Mouse (Mus musculus) spleen, adult 2 months (tissue): ENCODE results near the gene B3gat1. TPM values are rescaled to one million over a fixed set of nuclear protein-coding genes. Genes with fewer than 3 reads are reported as not detected.

Source experiments
- DNase-seq, 2 experiments: peaks; one replicate each; pipeline versions ENCODE4 v3.0.0 to v3.0.0-alpha.2; 2012 to 2021; ENCODE audit warnings: low spot score in 2 of 2, low read depth in 1 of 2
- H3K27ac ChIP-seq: fragments of 200-500 bp; 2 replicates; pipeline ENCODE4 v1.5.1; 2012; ENCODE audit warnings: low read length, inconsistent platforms; ENCODE audit not compliant: insufficient read depth
- H3K27me3 ChIP-seq: fragments of 200-500 bp; 2 replicates; pipeline ENCODE4 v1.6.1; 2012; ENCODE audit warnings: mild to moderate bottlenecking, moderate library complexity, low read length, inconsistent platforms; ENCODE audit not compliant: control insufficient read depth, insufficient read depth
- H3K36me3 ChIP-seq: fragments of 200-500 bp; 2 replicates; pipeline ENCODE4 v1.6.1; 2012; ENCODE audit warnings: mild to moderate bottlenecking, low read length, inconsistent platforms; ENCODE audit not compliant: control insufficient read depth, insufficient read depth
- H3K4me1 ChIP-seq: fragments of 200-500 bp; 2 replicates; pipeline ENCODE4 v1.6.1; 2011; ENCODE audit warnings: inconsistent platforms; ENCODE audit not compliant: control insufficient read depth, insufficient read depth, insufficient read length
- H3K4me3 ChIP-seq: fragments of 200-500 bp; 2 replicates; pipeline ENCODE4 v1.5.1; 2011; ENCODE audit warnings: mild to moderate bottlenecking, inconsistent platforms; ENCODE audit not compliant: insufficient read depth, insufficient read length; ENCODE audit errors: extremely low read depth
- CTCF ChIP-seq: fragments of 200-500 bp; IDR thresholded peaks from 2 replicates; pipeline ENCODE4 v1.5.1; 2011; ENCODE audit warnings: mild to moderate bottlenecking, inconsistent platforms; ENCODE audit not compliant: insufficient read depth, insufficient read length, insufficient replicate concordance; ENCODE audit errors: extremely low read depth
- POLR2A ChIP-seq: fragments of 200-500 bp; IDR thresholded peaks from 2 replicates; pipeline ENCODE4 v1.6.1; 2011; ENCODE audit warnings: low read depth, low read length, inconsistent platforms
- WGBS: fragments of 180-500 bp; shearing (Covaris S2); methylation state at CpG from one replicate; pipeline ENCODE4 v1.1.7; 2018; 5-methylcytosine and 5-hydroxymethylcytosine counted together
- polyA plus RNA-seq: library from polyadenylated mRNA; depleted of rRNA; stranded (reverse); fragments of >200 nt; gene quantifications from 2 replicates; pipeline ENCODE4 v1.2.3, GENCODE M21; 2012

Gene B3gat1
- polyA plus RNA-seq, 1 experiment: 0.07 TPM

- H3K27ac ChIP-seq: no peak overlapping the region
- H3K4me1 ChIP-seq: no peaks in the 10 kb centered on the region
- H3K27me3 ChIP-seq: no peaks in the 10 kb centered on the region
- TF ChIP-seq POLR2A (no peak), CTCF (no peak)
- no peak for DNase-seq
- no peaks in the 10 kb centered on the region for H3K36me3 ChIP-seq
- H3K4me3 ChIP-seq: no peak overlapping the region
- 82% methylated on average over 2 of the region's 2 CpGs for WGBS
Measured at GRCm38 (mm10) chr9:26700329-26700728, 33.2 kb upstream of the B3gat1 start.

- H3K27ac ChIP-seq: no peak overlapping the region
- H3K27me3 ChIP-seq: no peaks in the 10 kb centered on the region
- TF ChIP-seq CTCF: no peak
- TF ChIP-seq POLR2A: no peak
- no peaks in the 10 kb centered on the region for H3K4me1 ChIP-seq
- WGBS: 68% methylated on average over 3 of the region's 3 CpGs
- H3K36me3 ChIP-seq: no peaks in the 10 kb centered on the region
- no peak overlapping the region for H3K4me3 ChIP-seq
- DNase-seq: no peak
Measured at GRCm38 (mm10) chr9:26718388-26718787, 15.1 kb upstream of the B3gat1 start.

- H3K36me3 ChIP-seq: no peaks in the 10 kb centered on the region
- H3K4me1 ChIP-seq: no peaks in the 10 kb centered on the region
- H3K27me3 ChIP-seq: no peaks in the 10 kb centered on the region
- DNase-seq: no peak
- WGBS: 79% methylated on average over 7 of the region's 7 CpGs
- H3K27ac ChIP-seq: no peak overlapping the region
- H3K4me3 ChIP-seq: no peak overlapping the region
- no peak for TF ChIP-seq POLR2A
- TF ChIP-seq CTCF: no peak
Measured at GRCm38 (mm10) chr9:26721771-26722170, 11.8 kb upstream of the B3gat1 start.

DNA sequence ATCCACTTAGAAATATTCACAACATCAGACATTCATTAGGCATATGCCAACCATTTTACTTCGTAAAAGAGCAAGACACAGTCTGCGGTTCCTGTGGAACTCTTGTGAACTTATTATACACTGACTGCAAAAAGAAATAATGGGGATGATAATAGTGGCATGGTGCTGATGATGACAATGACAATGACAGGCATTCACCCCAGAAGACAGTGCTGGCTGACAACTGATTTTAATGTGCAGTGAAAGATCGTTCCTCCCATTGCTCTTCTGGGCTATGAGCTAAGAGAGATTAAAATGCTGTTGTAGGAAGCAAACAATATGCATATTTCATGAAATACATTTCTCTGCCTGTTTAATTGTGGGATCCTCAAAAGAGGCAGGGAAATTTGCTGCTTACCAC, 7.8 kb upstream of the B3gat1 start:
- TF ChIP-seq POLR2A (no peak), CTCF (no peak)
- no peak for DNase-seq
- Histone ChIP-seq H3K36me3 (no peaks in the 10 kb centered on the region), H3K27me3 (no peaks in the 10 kb centered on the region; the same call in 1 of the 2 replicates), H3K4me3 (no peak overlapping the region), H3K27ac (no peak overlapping the region), H3K4me1 (no peaks in the 10 kb centered on the region)
- 84% methylated on average over 3 of the region's 3 CpGs for WGBS

DNA sequence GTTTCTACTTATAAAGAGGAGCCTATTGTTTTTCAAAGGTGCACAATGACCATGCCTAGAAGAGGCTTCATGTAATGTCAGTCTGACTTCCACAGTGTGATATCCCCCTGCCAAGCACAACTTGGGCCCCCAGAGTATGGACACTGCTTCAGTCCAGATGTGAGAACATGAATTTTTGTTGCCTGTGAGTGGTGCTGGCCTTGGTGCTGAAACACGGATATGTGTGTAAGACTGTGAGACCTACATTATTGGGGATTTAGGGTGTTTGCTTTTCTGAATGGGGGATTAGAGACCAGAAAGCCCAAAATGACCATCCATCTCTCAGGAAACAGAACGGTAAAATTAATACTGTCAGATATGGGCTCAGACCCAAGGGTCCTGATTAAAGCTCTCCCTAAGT, 6.1 kb upstream of the B3gat1 start:
- TF ChIP-seq POLR2A (no peak), CTCF (no peak)

GRCm38 (mm10) chr9:26728556-26728955, 5.0 kb upstream of the B3gat1 start:
- no peak overlapping the region for H3K4me3 ChIP-seq
- H3K27ac ChIP-seq: no peak overlapping the region
- no peaks in the 10 kb centered on the region; the same call in 1 of the 2 replicates for H3K27me3 ChIP-seq
- TF ChIP-seq POLR2A: no peak
- TF ChIP-seq CTCF: no peak
- WGBS: 80% methylated on average over 2 of the region's 2 CpGs
- H3K36me3 ChIP-seq: no peaks in the 10 kb centered on the region
- no peak for DNase-seq
- no peaks in the 10 kb centered on the region for H3K4me1 ChIP-seq

More for the DNA sequence above, 6.1 kb upstream of the B3gat1 start:
- Histone ChIP-seq H3K27ac (no peak overlapping the region), H3K27me3 (no peaks in the 10 kb centered on the region; the same call in 1 of the 2 replicates), H3K4me1 (no peaks in the 10 kb centered on the region), H3K4me3 (no peak overlapping the region), H3K36me3 (no peaks in the 10 kb centered on the region)
- 68% methylated on average over 2 of the region's 2 CpGs for WGBS
- no peak for DNase-seq

DNA sequence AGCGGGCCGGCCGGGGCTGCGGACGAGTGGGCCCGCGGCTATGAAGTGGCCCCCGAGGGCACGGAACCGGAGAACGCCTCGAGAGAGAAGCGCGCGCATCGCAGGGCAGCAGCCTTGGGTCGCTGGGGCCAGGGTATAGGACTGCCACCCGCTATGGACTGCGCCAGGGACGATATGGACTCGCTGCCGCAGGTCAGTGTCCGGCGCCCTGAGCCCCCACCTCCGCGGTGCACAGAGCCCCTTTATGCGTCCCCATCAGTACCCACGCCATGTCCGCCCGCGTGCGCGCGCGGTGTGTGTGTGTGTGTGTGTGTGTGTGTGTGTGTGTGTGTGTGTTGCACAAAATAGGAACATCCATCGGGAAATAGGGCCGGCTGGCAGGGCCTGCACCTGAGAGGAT, 458 bp downstream of the B3gat1 start:
- H3K4me3 ChIP-seq: no peak overlapping the region
- WGBS: 8% methylated on average over 37 of the region's 37 CpGs
- no peaks in the 10 kb centered on the region for H3K36me3 ChIP-seq
- DNase-seq: no peak
- TF ChIP-seq CTCF (no peak), POLR2A (no peak)
- H3K27ac ChIP-seq: no peak overlapping the region
- H3K4me1 ChIP-seq: no peaks in the 10 kb centered on the region
- peaks cover 2% of the 10 kb centered on the region for H3K27me3 ChIP-seq

GRCm38 (mm10) chr9:26737116-26737515, 3.6 kb downstream of the B3gat1 start:
- WGBS: 74% methylated on average over 5 of the region's 5 CpGs
- TF ChIP-seq CTCF (no peak), POLR2A (no peak)
- Histone ChIP-seq H3K27me3 (peaks cover 2% of the 10 kb centered on the region; the same call in 1 of the 2 replicates), H3K27ac (no peak overlapping the region), H3K4me1 (no peaks in the 10 kb centered on the region), H3K4me3 (no peak overlapping the region), H3K36me3 (no peaks in the 10 kb centered on the region)
- DNase-seq: no peak
